Mouse (Mus musculus): ENCODE measurements around the gene Gpn2. TPM values are rescaled to one million over a fixed set of nuclear protein-coding genes. Genes with fewer than 3 reads are reported as not detected.

Gpn2 gene
- polyA plus RNA-seq, 1 experiment from 2014 or later = 8.6 TPM

DNA sequence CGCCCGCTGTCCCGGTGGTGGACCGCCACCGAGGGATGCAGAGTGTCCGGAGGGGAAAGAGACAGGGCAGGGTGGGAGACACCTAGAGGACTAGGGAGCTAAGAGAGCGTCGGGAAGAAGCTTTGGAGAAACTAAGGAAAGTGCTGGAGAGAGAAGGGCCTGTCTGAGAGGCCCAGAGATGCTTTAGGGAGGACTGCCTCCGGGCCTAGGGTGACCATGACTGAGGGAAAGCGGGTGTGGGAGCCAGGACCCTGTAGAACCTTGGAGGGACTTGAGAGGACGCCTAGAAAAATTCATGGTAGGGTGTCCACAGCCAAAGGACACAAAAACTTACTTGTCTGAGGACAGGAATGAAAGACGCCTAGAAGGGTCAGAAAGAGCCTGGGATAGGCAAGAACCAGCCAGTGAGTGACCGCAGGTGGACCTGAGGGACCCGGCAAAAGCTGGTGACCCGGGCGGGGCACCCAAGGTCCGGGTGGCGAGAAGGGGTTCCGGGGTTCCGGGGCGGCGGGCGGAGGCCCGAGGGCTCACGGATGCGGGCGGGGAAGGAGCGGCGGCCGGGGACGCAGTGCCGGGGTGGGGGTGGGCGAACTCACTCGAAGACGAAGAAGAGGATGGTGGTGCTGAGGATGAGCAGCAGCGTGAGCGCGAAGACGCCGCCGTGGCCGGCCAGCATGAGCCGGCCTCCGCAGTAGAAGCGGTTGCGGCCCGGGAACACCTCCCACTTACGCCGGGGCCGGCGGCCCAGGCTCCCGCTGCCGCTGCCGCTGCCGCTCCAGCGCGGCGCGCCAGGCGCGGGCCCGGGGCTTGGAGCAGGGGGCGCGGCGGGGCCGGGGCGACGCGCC, 48.5 kb downstream of the Gpn2 start:
- Histone ChIP-seq H3K9ac (peak overlapping the region; percentile 85), H3K4me2 (peak overlapping the region; percentile 94), H3K27me3 (no peaks in the 10 kb centered on the region), H3K9me3 (replicated peaks) (no peaks in the 10 kb centered on the region), H3K36me3 (replicated peaks) (no peaks in the 10 kb centered on the region), H3K27ac (replicated peaks) (peak overlapping the region; percentile 76), H3K4me1 (replicated peaks) (peaks cover 31% of the 10 kb centered on the region), H3K4me3 (replicated peaks) (peak overlapping the region; percentile 73)
- peak; percentile 65 for ATAC-seq (ENCODE audit: insufficient read depth)
- 2% methylated on average over 68 of the region's 69 CpGs for WGBS (ENCODE audit: insufficient replicate concordance)

DNA sequence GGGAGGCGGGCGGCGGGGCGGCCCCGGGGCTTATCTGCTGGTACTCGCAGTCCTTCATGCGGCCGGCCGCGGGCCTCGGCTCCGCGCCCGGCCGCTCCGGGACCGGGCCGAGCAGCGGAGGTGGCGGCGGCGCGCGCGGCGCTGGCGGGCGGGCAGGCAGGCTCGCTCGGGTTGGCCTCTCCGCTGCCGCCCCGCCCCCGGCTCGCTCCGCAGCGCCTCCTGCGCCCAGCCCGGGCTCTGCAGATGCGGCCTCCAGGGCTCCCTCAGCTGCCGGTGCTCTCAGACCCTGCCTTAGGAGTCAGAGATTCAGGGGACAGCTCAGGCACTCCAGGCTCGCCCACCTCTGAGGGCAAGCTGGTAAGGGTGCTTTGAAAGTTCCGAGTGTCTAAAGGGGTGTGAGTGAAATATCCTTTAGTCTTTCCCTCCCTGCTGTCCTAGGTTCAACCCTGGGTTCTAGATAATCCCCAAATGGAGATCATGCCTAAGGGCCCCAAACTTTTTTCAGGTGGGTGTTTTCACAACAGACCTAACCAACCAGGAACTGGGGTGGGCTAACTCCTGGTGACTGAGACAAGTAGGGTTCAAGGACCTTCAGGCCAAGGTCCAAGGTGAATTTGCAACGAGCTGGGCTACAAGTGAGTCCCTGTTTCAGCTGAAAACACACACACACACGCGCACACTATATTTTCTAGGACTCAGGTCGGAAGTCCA, 49.3 kb downstream of the Gpn2 start:
- H3K9ac ChIP-seq = peak overlapping the region; percentile 85
- peaks cover 31% of the 10 kb centered on the region for H3K4me1 ChIP-seq (replicated peaks)
- H3K27ac ChIP-seq (replicated peaks) = peak overlapping the region; percentile 76
- H3K4me3 ChIP-seq (replicated peaks) = peak overlapping the region; percentile 73
- H3K4me2 ChIP-seq = peak overlapping the region; percentile 94
- H3K36me3 ChIP-seq (replicated peaks) = no peaks in the 10 kb centered on the region
- no peaks in the 10 kb centered on the region for H3K27me3 ChIP-seq
- peak; percentile 82 for ATAC-seq (ENCODE audit: insufficient read depth)
- no peaks in the 10 kb centered on the region for H3K9me3 ChIP-seq (replicated peaks)
- 12% methylated on average over 27 of the region's 47 CpGs for WGBS (ENCODE audit: insufficient replicate concordance)

DNA sequence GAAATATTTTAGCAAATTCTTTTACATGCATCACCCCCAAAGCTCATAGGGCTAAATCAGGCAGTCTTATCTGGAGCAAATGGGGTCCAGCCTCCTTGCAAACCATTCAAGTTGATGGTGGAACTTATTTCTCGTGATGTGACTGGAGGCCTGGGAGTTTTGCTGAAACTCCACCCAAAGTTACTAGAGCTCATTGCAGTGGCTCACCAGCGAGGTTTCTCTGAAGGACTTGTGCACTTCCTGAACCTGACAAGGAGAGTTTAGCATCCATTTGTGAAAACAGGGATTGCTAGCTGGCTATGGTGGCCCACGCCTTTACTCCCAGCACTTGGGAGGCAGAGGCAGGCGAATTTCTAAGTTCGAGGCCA, 49.9 kb downstream of the Gpn2 start:
- Histone ChIP-seq H3K27me3 (no peaks in the 10 kb centered on the region), H3K9me3 (replicated peaks) (no peaks in the 10 kb centered on the region), H3K4me2 (peak overlapping the region; percentile 94), H3K4me1 (replicated peaks) (peaks cover 31% of the 10 kb centered on the region), H3K27ac (replicated peaks) (no peak overlapping the region), H3K4me3 (replicated peaks) (no peak overlapping the region), H3K36me3 (replicated peaks) (no peaks in the 10 kb centered on the region), H3K9ac (no peak overlapping the region)
- ATAC-seq (ENCODE audit: insufficient read depth) = no peak
- 65% methylated on average over 5 of the region's 5 CpGs for WGBS (ENCODE audit: insufficient replicate concordance)

Small RNA genes lying within 50 kb of the gene (microRNA-seq; reads per million reads assigned to microRNA genes)
- not detected for gene Gm23158

Other genes starting within 250 kb of the Gpn2 start
- gene Wdtc1, start 230.9 kb upstream of the Gpn2 start, polyA plus RNA-seq (2015; fragmentation: Nextera tagmentation; extraction: Ambion mirVana) = 8.1 and 8.5 TPM in 2 replicates
- 2.9 and 3.0 TPM in 2 replicates for gene Slc9a1, start 214.7 kb upstream of the Gpn2 start, polyA plus RNA-seq (2015; fragmentation: Nextera tagmentation; extraction: Ambion mirVana)
- 0.15 and 0.21 TPM in 2 replicates for gene Tent5b, start 104.2 kb upstream of the Gpn2 start, polyA plus RNA-seq (2015; fragmentation: Nextera tagmentation; extraction: Ambion mirVana)
- 0.06 TPM in 1 of 2 replicates, not detected in the other for gene Trnp1, start 85.8 kb upstream of the Gpn2 start, polyA plus RNA-seq (2015; fragmentation: Nextera tagmentation; extraction: Ambion mirVana)
- gene Kdf1, start 65.4 kb upstream of the Gpn2 start, polyA plus RNA-seq (2015; fragmentation: Nextera tagmentation; extraction: Ambion mirVana) = 1.0 and 1.5 TPM in 2 replicates
- 116 TPM in 2 replicates for gene Nudc, start 38.4 kb upstream of the Gpn2 start, polyA plus RNA-seq (2015; fragmentation: Nextera tagmentation; extraction: Ambion mirVana)
- gene Nr0b2, start 31.0 kb upstream of the Gpn2 start, polyA plus RNA-seq (2015; fragmentation: Nextera tagmentation; extraction: Ambion mirVana) = 0.97 and 1.2 TPM in 2 replicates
- 3.8 and 4.9 TPM in 2 replicates for gene Gpatch3, start 9.6 kb upstream of the Gpn2 start, polyA plus RNA-seq (2015; fragmentation: Nextera tagmentation; extraction: Ambion mirVana)
- 0.47 and 0.69 TPM in 2 replicates for gene Sfn, start 17.8 kb downstream of the Gpn2 start, polyA plus RNA-seq (2015; fragmentation: Nextera tagmentation; extraction: Ambion mirVana)
- 1.2 and 1.9 TPM in 2 replicates for gene Zdhhc18, start 65.8 kb downstream of the Gpn2 start, polyA plus RNA-seq (2015; fragmentation: Nextera tagmentation; extraction: Ambion mirVana)
- gene Pigv, start 88.3 kb downstream of the Gpn2 start, polyA plus RNA-seq (2015; fragmentation: Nextera tagmentation; extraction: Ambion mirVana) = 5.5 and 6.3 TPM in 2 replicates
- 7.6 and 9.3 TPM in 2 replicates for gene Arid1a, start 172.4 kb downstream of the Gpn2 start, polyA plus RNA-seq (2015; fragmentation: Nextera tagmentation; extraction: Ambion mirVana)